Mouse (Mus musculus) liver, embryonic 13.5 days (tissue): Measurements from ENCODE around the gene Guf1. TPM values are rescaled to one million over a fixed set of nuclear protein-coding genes. Genes with fewer than 3 reads are reported as not detected.
A peak's percentile ranks its signal among the peaks of the same experiment; 100 is the strongest.

Experiments used
- ATAC-seq: fragments of 200-750 bp; cut with Nextera tagmentation; 2 replicates; pipeline ENCODE4 v1.8.0; 2017; ENCODE audit warnings: low read depth, mild to moderate bottlenecking, moderate number of reproducible peaks, moderate library complexity
- DNase-seq: peaks from one replicate; pipeline ENCODE4 v3.0.0; 2022
- H3K27ac ChIP-seq: fragments of 300-500 bp; sonication (generic); 2 replicates; pipeline ENCODE4 v1.5.1; 2015; ENCODE audit warnings: moderate library complexity, mild to moderate bottlenecking, inconsistent platforms
- H3K27me3 ChIP-seq: fragments of 300-500 bp; sonication (generic); 2 replicates; pipeline ENCODE4 v1.6.1; 2015; ENCODE audit warnings: mild to moderate bottlenecking, inconsistent platforms
- H3K36me3 ChIP-seq: fragments of 300-500 bp; sonication (generic); 2 replicates; pipeline ENCODE4 v1.6.1; 2015; ENCODE audit warnings: mild to moderate bottlenecking, inconsistent platforms
- H3K4me1 ChIP-seq: fragments of 300-500 bp; sonication (generic); replicated peaks from 2 replicates; pipeline ENCODE4 v1.6.1; 2015; ENCODE audit warnings: inconsistent platforms
- H3K4me2 ChIP-seq: fragments of 300-500 bp; sonication (generic); 2 replicates; pipeline ENCODE4 v1.6.1; 2015; ENCODE audit warnings: inconsistent platforms, mild to moderate bottlenecking, moderate library complexity
- H3K4me3 ChIP-seq: fragments of 300-500 bp; sonication (generic); replicated peaks from 2 replicates; pipeline ENCODE4 v1.5.1; 2015; ENCODE audit warnings: mild to moderate bottlenecking, inconsistent platforms
- H3K9ac ChIP-seq: fragments of 300-500 bp; sonication (generic); 2 replicates; pipeline ENCODE4 v1.6.1; 2015; ENCODE audit warnings: mild to moderate bottlenecking, inconsistent platforms
- H3K9me3 ChIP-seq: fragments of 300-500 bp; sonication (generic); replicated peaks from 2 replicates; pipeline ENCODE4 v1.6.1; 2016; ENCODE audit warnings: inconsistent platforms
- WGBS: fragments of 180-500 bp; shearing (Covaris S2); methylation state at CpG from one replicate; pipeline ENCODE4 v1.1.7; 2015; ENCODE audit not compliant: insufficient replicate concordance; 5-methylcytosine and 5-hydroxymethylcytosine counted together
- polyA plus RNA-seq: library from polyadenylated mRNA; unstranded; fragments of >200 nt; fragmentation: Nextera tagmentation; extraction: Ambion mirVana; gene quantifications from 2 replicates; pipeline ENCODE4 v1.2.1, GENCODE M21; 2015

Gene Guf1
- polyA plus RNA-seq = 17.2 TPM in 2 replicates

DNA sequence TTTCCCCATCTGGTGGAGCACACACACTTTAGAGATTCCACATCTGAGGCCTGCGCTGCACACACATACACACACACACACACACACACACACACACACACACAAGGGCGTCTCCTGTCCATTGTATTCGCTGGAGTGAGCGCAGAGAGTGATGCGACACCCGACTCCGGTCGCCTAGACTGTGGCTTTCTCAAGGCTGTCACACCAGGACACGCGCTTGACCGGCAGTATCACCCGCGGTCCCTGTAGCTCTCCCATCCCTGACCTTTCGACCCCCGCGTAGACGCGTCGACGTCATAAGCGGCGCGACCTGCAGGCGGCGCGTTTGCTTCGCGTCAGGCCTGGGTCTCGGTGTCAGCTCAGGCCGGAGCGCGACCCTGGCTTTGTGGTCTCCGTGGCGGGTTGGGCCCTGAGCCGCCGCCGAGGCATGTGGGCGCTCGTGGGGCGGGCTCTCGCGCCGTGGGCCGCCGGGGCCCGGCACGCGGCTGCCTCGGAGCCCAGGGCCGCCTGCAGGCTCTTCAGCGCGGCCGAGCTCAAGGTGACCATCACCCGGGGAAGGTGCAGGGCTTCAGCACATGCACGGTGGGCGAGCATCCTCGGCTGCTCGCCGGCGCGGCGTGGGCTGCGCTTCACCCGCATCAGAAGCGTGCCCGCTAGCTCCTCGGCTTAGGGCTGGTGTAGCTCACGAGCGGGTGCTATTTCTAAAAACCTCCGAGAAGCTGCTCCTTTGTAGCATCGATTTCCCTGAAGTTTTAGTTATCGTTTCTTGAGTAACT, at the start of gene Guf1:
Guf1 (plus strand) TSS at position 296 of the 776 bp plus-strand sequence.
- H3K4me2 ChIP-seq = peak within 1 kb of the TSS; percentile 71
- WGBS = 2% methylated on average over 59 of the region's 72 CpGs
- no peaks in the 10 kb centered on the region for H3K9me3 ChIP-seq
- H3K4me1 ChIP-seq = peaks cover 3% of the 10 kb centered on the region; the same call in 1 of the 2 replicates
- H3K9ac ChIP-seq = peak within 1 kb of the TSS; percentile 85
- ATAC-seq (peak; percentile 93), DNase-seq (peak; percentile 80)
- H3K27me3 ChIP-seq = no peaks in the 10 kb centered on the region
- H3K27ac ChIP-seq = peak within 1 kb of the TSS; percentile 70
- peak within 1 kb of the TSS; percentile 88 for H3K4me3 ChIP-seq
- H3K36me3 ChIP-seq = peaks cover 16% of the 10 kb centered on the region

DNA sequence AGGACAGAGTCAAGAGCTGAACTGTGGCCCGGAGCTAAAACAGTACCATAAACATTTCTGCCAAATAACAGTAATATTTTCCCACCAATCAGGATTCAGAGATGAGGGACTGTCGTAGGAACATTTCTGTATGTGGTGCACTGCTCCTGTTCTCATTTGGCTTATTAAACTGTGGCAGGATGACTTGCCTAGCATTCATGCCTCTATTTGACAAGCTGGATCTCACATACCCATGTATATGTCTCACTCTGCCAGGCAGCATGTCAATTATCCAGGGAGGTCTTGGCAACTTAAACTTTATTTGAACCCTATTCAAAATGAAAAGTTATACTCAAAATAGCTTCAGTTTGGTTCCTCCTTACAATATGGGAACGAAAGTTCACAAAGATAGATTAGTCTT, 49.7 kb upstream of the Guf1 start:
- no peak for ATAC-seq

DNA sequence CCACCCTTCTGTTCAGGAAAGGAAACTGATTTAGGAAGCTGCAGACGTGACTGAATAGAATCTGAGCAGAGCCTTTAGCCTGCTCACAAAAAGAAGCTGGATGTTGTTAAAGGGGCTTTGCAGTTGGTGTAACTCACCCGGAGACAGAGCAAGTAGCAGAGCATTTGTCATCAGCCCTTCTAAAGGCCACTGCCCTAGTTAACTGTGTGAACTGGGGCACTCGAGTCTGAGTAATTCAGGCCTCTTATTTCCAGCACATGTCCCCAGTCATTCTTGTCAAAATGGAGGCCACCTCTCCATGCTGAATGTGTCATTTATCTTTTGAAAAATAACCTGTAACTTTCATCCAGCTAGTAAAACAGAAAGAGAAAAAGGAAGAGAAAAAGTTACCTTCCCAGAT, 45.1 kb upstream of the Guf1 start:
- no peak for ATAC-seq
- Histone ChIP-seq H3K36me3 (no peaks in the 10 kb centered on the region), H3K27me3 (no peaks in the 10 kb centered on the region), H3K4me2 (no peak overlapping the region), H3K9me3 (no peaks in the 10 kb centered on the region), H3K9ac (no peak overlapping the region), H3K27ac (no peak overlapping the region), H3K4me1 (no peaks in the 10 kb centered on the region), H3K4me3 (no peak overlapping the region)
- no peak for DNase-seq
- WGBS = 52% methylated on average over 3 of the region's 3 CpGs

More for the DNA sequence above, 49.7 kb upstream of the Guf1 start:
- 52% methylated on average over 3 of the region's 3 CpGs for WGBS
- Histone ChIP-seq H3K4me3 (no peak overlapping the region), H3K4me2 (no peak overlapping the region), H3K4me1 (no peaks in the 10 kb centered on the region), H3K27me3 (no peaks in the 10 kb centered on the region), H3K27ac (no peak overlapping the region), H3K9ac (no peak overlapping the region), H3K36me3 (no peaks in the 10 kb centered on the region), H3K9me3 (no peaks in the 10 kb centered on the region)
- DNase-seq = no peak

DNA sequence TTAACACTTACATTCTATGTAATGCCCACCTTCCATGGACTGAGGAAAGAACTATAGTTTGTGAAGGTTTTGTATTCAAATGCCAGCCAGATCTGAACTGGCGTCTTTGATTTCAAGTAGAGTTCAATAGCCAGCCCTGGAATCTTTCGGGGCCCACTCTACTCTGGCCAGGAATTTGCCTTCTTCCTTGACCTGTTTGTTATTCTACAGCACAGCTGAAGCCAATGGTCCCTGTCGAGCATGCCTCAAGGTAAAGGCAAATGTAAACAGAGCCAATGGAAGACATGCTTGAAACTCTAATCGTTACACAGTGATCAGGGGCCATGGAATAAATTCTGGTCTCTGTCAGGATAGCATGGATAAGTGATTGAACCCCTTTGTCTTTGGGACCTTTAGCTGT, 44.5 kb upstream of the Guf1 start:
- 61% methylated on average over 4 of the region's 4 CpGs for WGBS
- DNase-seq (no peak), ATAC-seq (no peak)
- H3K27ac ChIP-seq = no peak overlapping the region
- H3K9me3 ChIP-seq = no peaks in the 10 kb centered on the region
- H3K27me3 ChIP-seq = no peaks in the 10 kb centered on the region
- no peaks in the 10 kb centered on the region for H3K36me3 ChIP-seq
- H3K4me3 ChIP-seq = no peak overlapping the region
- H3K4me2 ChIP-seq = no peak overlapping the region
- no peaks in the 10 kb centered on the region for H3K4me1 ChIP-seq
- H3K9ac ChIP-seq = no peak overlapping the region

DNA sequence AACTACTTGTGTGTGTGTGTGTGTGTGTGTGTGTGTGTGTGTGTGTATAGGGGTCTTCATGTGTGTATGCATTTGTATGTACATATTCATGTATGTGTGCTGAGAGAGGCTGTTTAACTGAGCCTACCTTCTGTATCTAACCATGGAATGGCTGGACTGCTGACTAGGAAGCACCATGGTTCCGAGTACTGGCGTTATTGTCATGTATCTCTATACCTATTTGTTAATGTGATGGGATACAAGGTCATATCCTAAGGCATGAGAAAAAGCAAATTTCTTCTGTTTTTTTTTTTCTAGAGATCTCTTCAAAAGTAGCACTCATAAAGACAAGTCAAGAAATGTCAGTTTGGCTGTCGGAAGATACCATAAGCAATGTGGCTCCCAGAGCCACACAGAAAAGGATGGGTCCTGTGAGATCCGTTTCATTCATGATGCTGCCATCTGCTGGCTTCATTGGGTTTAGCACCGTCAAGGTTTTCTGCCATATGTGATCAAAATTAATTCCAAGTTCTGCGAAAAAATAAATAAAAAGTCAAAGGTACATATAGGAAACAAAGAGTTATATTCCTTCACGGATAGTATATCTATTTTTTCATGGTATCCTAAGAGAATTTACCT, 36.0 kb upstream of the Guf1 start:
- Histone ChIP-seq H3K4me1 (no peaks in the 10 kb centered on the region), H3K9me3 (no peaks in the 10 kb centered on the region), H3K27me3 (no peaks in the 10 kb centered on the region), H3K36me3 (no peaks in the 10 kb centered on the region), H3K4me2 (no peak overlapping the region), H3K9ac (no peak overlapping the region), H3K4me3 (no peak overlapping the region), H3K27ac (no peak overlapping the region)
- ATAC-seq (no peak), DNase-seq (no peak)
- 30% methylated on average over 7 of the region's 7 CpGs for WGBS

DNA sequence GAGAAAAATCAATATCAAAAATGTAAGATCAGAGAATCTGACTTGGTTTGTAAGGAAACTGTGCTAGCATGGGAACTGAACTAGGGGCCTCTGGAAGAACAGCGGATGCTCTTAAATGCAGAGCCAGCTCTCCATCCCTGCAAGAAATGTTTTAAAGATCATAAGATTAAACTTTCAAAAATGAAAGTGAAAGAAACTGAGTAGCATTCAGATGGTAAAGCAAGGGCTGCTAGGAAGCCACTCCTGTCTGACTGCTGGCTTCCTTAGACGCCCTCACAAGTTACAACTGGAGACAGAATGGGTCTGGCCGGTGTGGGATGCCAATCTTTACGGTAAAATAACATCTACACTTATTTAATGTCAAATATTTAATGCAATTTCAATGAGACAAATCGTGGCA, 34.7 kb upstream of the Guf1 start:
- no peak for ATAC-seq
- Histone ChIP-seq H3K36me3 (no peaks in the 10 kb centered on the region), H3K27me3 (no peaks in the 10 kb centered on the region), H3K9me3 (no peaks in the 10 kb centered on the region), H3K4me1 (no peaks in the 10 kb centered on the region), H3K4me3 (no peak overlapping the region), H3K9ac (no peak overlapping the region), H3K4me2 (no peak overlapping the region), H3K27ac (no peak overlapping the region)
- WGBS = 47% methylated on average over 5 of the region's 5 CpGs
- DNase-seq = no peak

DNA sequence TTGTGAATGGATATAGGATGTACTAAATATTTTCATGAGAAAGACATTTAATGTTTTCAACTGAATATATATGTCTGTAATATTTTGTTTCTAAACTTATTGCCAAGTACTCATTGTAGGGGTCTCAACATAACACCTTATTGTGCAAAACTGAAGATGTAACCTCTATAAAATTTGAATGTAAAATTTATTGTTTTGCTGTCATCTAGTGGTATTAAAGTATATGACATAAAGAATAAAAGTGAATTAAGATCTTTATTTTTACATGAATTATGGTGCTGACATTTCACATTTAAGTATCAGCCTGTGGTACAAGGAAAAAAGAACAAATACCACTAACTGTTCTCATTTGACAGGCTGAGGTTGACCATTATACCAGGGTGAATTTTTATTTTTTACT, 32.8 kb upstream of the Guf1 start:
- no peaks in the 10 kb centered on the region for H3K27me3 ChIP-seq
- no peak overlapping the region for H3K27ac ChIP-seq
- H3K4me2 ChIP-seq = no peak overlapping the region
- no peaks in the 10 kb centered on the region for H3K9me3 ChIP-seq
- H3K4me1 ChIP-seq = no peaks in the 10 kb centered on the region
- ATAC-seq (no peak), DNase-seq (no peak)
- no peaks in the 10 kb centered on the region for H3K36me3 ChIP-seq
- no peak overlapping the region for H3K9ac ChIP-seq
- H3K4me3 ChIP-seq = no peak overlapping the region

DNA sequence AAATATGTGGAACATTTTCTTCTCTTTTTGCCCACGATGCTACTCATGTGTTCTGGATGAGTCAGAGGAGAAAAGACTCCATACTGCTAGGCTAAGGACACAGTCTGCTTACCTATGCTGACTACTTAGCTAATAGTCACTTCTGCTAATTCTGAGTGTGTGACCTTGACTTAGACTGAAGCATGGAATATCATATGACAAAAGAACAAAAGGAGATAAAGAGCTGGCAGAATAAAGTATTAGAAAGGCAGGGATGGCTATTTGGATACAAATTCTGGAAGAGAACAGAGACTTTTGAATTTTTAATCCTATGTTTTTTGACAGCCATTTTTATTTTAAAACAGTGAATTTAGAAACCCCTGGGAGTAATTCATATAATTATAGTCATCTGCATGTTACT, 15.0 kb upstream of the Guf1 start:
- ATAC-seq = no peak
- H3K27ac ChIP-seq = no peak overlapping the region

DNA sequence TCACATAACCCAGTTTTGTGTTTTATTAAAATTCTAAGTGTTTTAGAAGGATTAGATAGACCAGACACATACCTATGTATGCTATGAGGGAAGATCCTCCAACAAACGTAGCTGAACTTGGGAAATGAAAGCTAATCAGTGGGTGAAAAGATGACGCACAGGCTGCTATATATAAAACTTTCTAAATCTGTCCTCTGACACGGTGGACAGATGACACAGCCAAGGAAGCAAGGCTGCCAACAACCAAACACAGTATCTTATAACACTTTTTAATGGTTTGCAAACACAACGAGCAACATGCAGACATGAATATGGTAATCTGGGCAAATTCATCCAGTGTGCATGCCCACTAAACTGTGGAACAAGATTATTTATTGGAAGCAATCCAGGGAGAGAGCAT, 14.2 kb upstream of the Guf1 start, which contains the start of gene Yipf7:
Yipf7 (minus strand) TSS at position 160 of the 400 bp plus-strand sequence.
- 48% methylated on average over 4 of the region's 4 CpGs for WGBS
- DNase-seq = no peak
- H3K4me3 ChIP-seq = no peak within 1 kb of the TSS
- H3K9me3 ChIP-seq = no peaks in the 10 kb centered on the region
- no peak within 1 kb of the TSS for H3K27ac ChIP-seq
- no peak for ATAC-seq
- no peaks in the 10 kb centered on the region for H3K4me1 ChIP-seq
- no peak within 1 kb of the TSS for H3K9ac ChIP-seq
- no peaks in the 10 kb centered on the region for H3K36me3 ChIP-seq
- H3K27me3 ChIP-seq = no peaks in the 10 kb centered on the region
- H3K4me2 ChIP-seq = no peak within 1 kb of the TSS

More for the DNA sequence above, 15.0 kb upstream of the Guf1 start:
- no peaks in the 10 kb centered on the region for H3K4me1 ChIP-seq
- H3K9ac ChIP-seq = no peak overlapping the region
- H3K4me3 ChIP-seq = no peak overlapping the region
- H3K36me3 ChIP-seq = no peaks in the 10 kb centered on the region
- no peaks in the 10 kb centered on the region for H3K27me3 ChIP-seq
- no peaks in the 10 kb centered on the region for H3K9me3 ChIP-seq
- no peak for DNase-seq
- H3K4me2 ChIP-seq = no peak overlapping the region
- 58% methylated on average over 1 of the region's 1 CpGs for WGBS

DNA sequence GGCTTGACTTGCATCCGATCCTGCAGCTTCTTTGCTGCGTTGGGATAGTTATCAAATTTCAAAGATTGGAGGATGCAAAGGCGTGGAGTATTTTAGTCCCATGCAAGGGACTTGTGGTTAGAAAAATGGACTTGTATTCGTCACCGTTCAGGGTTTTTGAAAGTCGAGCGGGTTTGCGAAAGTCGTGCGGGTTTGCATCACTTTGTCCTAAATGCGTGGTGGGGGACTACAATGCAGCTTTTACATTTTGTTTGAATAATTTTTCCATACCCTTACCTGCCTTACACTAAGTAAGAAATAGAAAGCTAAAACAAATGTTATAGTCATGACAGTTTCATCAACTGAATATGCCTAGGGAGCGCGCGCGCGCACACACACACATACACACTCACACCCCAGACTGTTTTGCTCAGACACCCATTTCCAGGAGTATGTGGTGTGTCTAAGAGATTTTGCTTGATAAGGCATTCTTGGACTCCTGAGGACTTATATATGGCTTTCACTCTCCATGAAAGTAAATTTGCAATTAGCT, 747 bp downstream of the Guf1 start:
- ATAC-seq (peak; percentile 50), DNase-seq (peak; percentile 23)
- 6% methylated on average over 16 of the region's 16 CpGs for WGBS

DNA sequence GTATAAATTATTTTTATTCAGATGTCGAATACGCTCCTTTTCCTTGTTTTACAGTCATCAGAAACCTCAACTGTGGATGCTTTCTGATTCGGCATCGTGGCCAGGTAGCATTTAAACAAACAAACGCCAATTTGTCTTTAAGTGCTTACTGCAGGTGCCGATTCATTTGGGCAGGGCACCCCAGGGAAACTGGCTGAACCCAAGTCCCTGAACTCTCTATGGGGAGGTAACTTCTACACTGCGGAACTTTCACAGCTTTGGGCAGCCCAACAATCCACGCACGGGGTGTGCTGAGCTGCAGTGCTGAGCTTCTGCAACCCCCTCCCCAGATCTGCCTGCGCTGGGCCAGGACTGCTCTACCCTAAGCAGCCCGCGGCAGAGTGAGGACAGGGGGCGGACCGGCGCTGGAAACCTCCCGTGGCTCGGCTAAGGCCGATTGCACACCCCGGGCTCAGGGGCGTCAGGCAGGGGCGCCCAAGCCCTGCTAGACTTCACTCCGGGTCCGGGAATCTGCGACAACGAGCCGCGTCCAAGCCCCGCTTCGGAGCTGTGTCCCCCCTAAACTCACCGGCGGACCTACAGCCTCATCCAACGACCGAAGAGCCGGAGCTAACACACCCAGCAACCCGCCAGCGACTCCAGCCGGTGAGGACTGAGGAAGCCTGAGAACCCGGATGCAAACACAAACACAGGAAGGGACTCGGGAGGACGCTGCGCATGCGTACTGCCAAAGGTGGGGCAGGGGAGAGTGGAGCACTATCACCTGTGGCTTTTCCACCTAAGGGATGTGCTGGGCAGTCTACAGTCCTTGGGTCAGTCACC, 35.1 kb downstream of the Guf1 start, which contains the start of gene Gnpda2:
Gnpda2 (minus strand) TSS at position 701 of the 822 bp plus-strand sequence.
- Histone ChIP-seq H3K4me3 (peak within 1 kb of the TSS; percentile 74), H3K4me2 (peak within 1 kb of the TSS; percentile 82), H3K9me3 (no peaks in the 10 kb centered on the region), H3K9ac (peak within 1 kb of the TSS; percentile 82), H3K27ac (peak within 1 kb of the TSS; percentile 47; the same call in 1 of the 2 replicates), H3K27me3 (no peaks in the 10 kb centered on the region), H3K36me3 (no peaks in the 10 kb centered on the region), H3K4me1 (peaks cover 13% of the 10 kb centered on the region)
- DNase-seq = peak; percentile 64
- ATAC-seq = peak; percentile 93
- 3% methylated on average over 42 of the region's 42 CpGs for WGBS

More for the DNA sequence above, 747 bp downstream of the Guf1 start:
- Histone ChIP-seq H3K9ac (peak overlapping the region; percentile 85), H3K4me3 (peak overlapping the region; percentile 88), H3K27ac (no peak overlapping the region), H3K9me3 (no peaks in the 10 kb centered on the region), H3K27me3 (no peaks in the 10 kb centered on the region), H3K36me3 (peaks cover 16% of the 10 kb centered on the region), H3K4me2 (peak overlapping the region; percentile 71), H3K4me1 (peaks cover 3% of the 10 kb centered on the region; the same call in 1 of the 2 replicates)
